Mouse (Mus musculus) heart, embryonic 14.5 days (tissue): ENCODE measurements around the gene H1fx. TPM values are rescaled to one million over a fixed set of nuclear protein-coding genes. Genes with fewer than 3 reads are reported as not detected.
A peak's percentile ranks its signal among the peaks of the same experiment; 100 is the strongest.

Source experiments
- ATAC-seq: fragments of 200-750 bp; cut with Nextera tagmentation; 2 replicates; pipeline ENCODE4 v1.8.0; 2017; ENCODE audit warnings: low read depth, moderate TSS enrichment; ENCODE audit not compliant: insufficient number of reproducible peaks, insufficient read depth, low FRiP score
- H3K27ac ChIP-seq, 2 experiments: fragments of 200-500 bp in 1 of 2; fragments of 300-500 bp in 1 of 2; sonication (generic) in 1 of 2; replicated peaks in 1 of 2; 2 replicates each; pipeline ENCODE4 v1.5.1; 2012 to 2014; ENCODE audit warnings: low read depth in 2 of 2, low read length in 2 of 2, control low read depth in 1 of 2, mild to moderate bottlenecking in 1 of 2, mixed read lengths in 1 of 2; ENCODE audit not compliant: control insufficient read depth in 1 of 2, insufficient read depth in 1 of 2
- H3K27me3 ChIP-seq: fragments of 300-500 bp; sonication (generic); 2 replicates; pipeline ENCODE4 v1.6.1; 2014; ENCODE audit warnings: mild to moderate bottlenecking, low read length, control low read depth; ENCODE audit not compliant: control insufficient read depth, insufficient read depth
- H3K36me3 ChIP-seq: fragments of 300-500 bp; sonication (generic); 2 replicates; pipeline ENCODE4 v1.6.1; 2014; ENCODE audit warnings: mild to moderate bottlenecking, control low read depth, low read length, mixed read lengths; ENCODE audit not compliant: control insufficient read depth, insufficient read depth
- H3K4me1 ChIP-seq, 2 experiments: fragments of 200-500 bp in 1 of 2; fragments of 300-500 bp in 1 of 2; sonication (generic) in 1 of 2; 2 replicates each; pipeline ENCODE4 v1.6.1; 2012 to 2014; ENCODE audit warnings: low read length in 2 of 2, control low read depth in 1 of 2, mixed read lengths in 1 of 2; ENCODE audit not compliant: control insufficient read depth in 2 of 2, insufficient read depth in 2 of 2
- H3K4me2 ChIP-seq: fragments of 300-500 bp; sonication (generic); 2 replicates; pipeline ENCODE4 v1.6.1; 2014; ENCODE audit warnings: mild to moderate bottlenecking, low read length
- H3K4me3 ChIP-seq, 2 experiments: fragments of 200-500 bp in 1 of 2; fragments of 300-500 bp in 1 of 2; sonication (generic) in 1 of 2; 2 replicates each; pipeline ENCODE4 v1.5.1; 2012 to 2014; ENCODE audit warnings: low read length in 2 of 2, mild to moderate bottlenecking in 2 of 2, control low read depth in 1 of 2, low read depth in 1 of 2, moderate library complexity in 1 of 2; ENCODE audit not compliant: control insufficient read depth in 1 of 2, insufficient read depth in 1 of 2
- H3K9ac ChIP-seq: fragments of 300-500 bp; sonication (generic); 2 replicates; pipeline ENCODE4 v1.6.1; 2014; ENCODE audit warnings: mild to moderate bottlenecking, low read length
- H3K9me3 ChIP-seq: fragments of 300-500 bp; sonication (generic); 2 replicates; pipeline ENCODE4 v1.6.1; 2016; ENCODE audit warnings: low read length, control low read depth; ENCODE audit not compliant: control insufficient read depth
- WGBS: fragments of 180-500 bp; shearing (Covaris S2); extraction: QIAGEN DNeasy Blood & Tissue Kit; methylation state at CpG from one replicate; pipeline ENCODE4 v1.1.7; 2014; 5-methylcytosine and 5-hydroxymethylcytosine counted together
- polyA plus RNA-seq: library from polyadenylated mRNA; unstranded; fragments of >200 nt; fragmentation: Nextera tagmentation; extraction: Ambion mirVana; gene quantifications from 2 replicates; pipeline ENCODE4 v1.2.1, GENCODE M21; 2014

The H1fx gene
- 22.0 and 33.0 TPM in 2 replicates for polyA plus RNA-seq

- WGBS, result under 1% methylated on average over 52 of the region's 55 CpGs
- H3K36me3 ChIP-seq, result peaks cover 18% of the 10 kb centered on the region
- peaks cover 6 to 8% of the 10 kb centered on the region in 2 experiments for H3K4me1 ChIP-seq
- H3K27ac ChIP-seq, result peak within 1 kb of the TSS in 1 of 2 experiments; percentile 63; a peak in 2 of 4 replicates
- H3K4me2 ChIP-seq, result peak within 1 kb of the TSS; percentile 93
- no peaks in the 10 kb centered on the region; the same call in 1 of the 2 replicates for H3K27me3 ChIP-seq
- H3K9me3 ChIP-seq, result no peaks in the 10 kb centered on the region
- ATAC-seq, result peak; percentile 84
- peak within 1 kb of the TSS; percentile 87 for H3K9ac ChIP-seq
- H3K4me3 ChIP-seq, result peak within 1 kb of the TSS; percentile 85 to 93
These were observed at the start of gene H1fx for GRCm38 (mm10) chr6:87981547-87982256. H1fx (minus strand) TSS chr6:87981637.

- Histone ChIP-seq H3K9me3 (no peaks in the 10 kb centered on the region), H3K9ac (no peak overlapping the region), H3K4me3 (no peak overlapping the region), H3K36me3 (peaks cover 31% of the 10 kb centered on the region), H3K27me3 (no peaks in the 10 kb centered on the region), H3K27ac (no peak overlapping the region), H3K4me2 (no peak overlapping the region), H3K4me1 (peaks cover 0 to 9% of the 10 kb centered on the region in 2 experiments; a peak in 1 of 4 replicates)
- WGBS, result 94% methylated on average over 2 of the region's 2 CpGs
- ATAC-seq, result no peak
These were observed 49.0 kb upstream of the H1fx start for GRCm38 (mm10) chr6:88030432-88030831.

DNA sequence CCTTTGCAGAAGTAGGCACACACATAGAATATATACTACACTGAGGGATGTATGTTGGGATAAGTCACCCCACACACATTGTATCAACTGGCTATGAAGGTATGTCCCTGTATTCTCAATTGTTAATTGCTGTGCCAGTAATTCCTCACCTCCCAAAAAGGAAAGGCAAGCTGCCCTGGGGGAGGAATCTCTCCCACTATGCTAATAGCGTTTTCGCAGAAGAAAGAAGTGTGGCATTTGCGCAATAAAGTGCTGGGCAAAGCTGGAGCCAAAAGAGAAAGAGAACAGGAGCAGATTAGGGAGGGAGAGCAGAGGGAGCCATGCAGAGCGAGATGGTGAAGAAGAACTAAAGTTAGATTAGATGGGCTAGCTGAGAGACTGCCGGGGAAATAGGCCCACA is 46.0 kb upstream of the H1fx start:
- Histone ChIP-seq H3K4me3 (no peak overlapping the region), H3K4me1 (0 out of 4 replicates have a peak, but pooled peaks cover 0 to 9% of the 10 kb centered on the region in 2 experiments), H3K27ac (no peak overlapping the region), H3K4me2 (no peak overlapping the region), H3K9ac (no peak overlapping the region), H3K9me3 (no peaks in the 10 kb centered on the region), H3K36me3 (peaks cover 43% of the 10 kb centered on the region), H3K27me3 (no peaks in the 10 kb centered on the region)
- no peak for ATAC-seq
- 78% methylated on average over 5 of the region's 5 CpGs for WGBS

- Histone ChIP-seq H3K27me3 (no peaks in the 10 kb centered on the region), H3K9ac (no peak overlapping the region), H3K4me1 (peaks cover 3 to 7% of the 10 kb centered on the region in 2 experiments; a peak in 3 of 4 replicates), H3K4me2 (no peak overlapping the region), H3K36me3 (peaks cover 26% of the 10 kb centered on the region), H3K27ac (no peak overlapping the region), H3K9me3 (no peaks in the 10 kb centered on the region), H3K4me3 (no peak overlapping the region)
- WGBS, result 89% methylated on average over 10 of the region's 10 CpGs
- ATAC-seq, result no peak
These were observed 42.0 kb upstream of the H1fx start for GRCm38 (mm10) chr6:88023316-88023890.

DNA sequence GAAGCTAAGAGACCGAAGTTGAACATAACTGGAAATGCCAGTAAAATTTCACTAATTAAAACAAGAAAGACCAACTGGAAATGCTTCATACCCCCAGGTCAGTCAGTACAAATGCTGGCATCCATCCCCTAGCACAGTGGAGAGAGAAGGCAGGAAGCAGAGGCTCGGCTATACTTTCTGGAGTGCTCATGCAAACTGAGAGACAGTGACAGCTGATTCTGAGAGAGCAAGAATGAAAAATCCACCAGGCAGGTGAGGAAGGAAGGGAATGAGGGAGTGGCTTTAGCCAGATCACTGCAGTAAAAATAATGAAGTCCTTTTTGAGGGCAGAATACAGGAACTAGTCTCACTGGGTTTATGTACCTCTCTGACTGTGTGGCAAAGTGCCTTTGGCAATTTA is 37.7 kb upstream of the H1fx start:
- H3K9me3 ChIP-seq, result no peaks in the 10 kb centered on the region
- no peaks in the 10 kb centered on the region for H3K27me3 ChIP-seq
- 0 out of 2 replicates have a peak, but pooled peaks cover 9% of the 10 kb centered on the region for H3K36me3 ChIP-seq
- 57% methylated on average over 2 of the region's 2 CpGs for WGBS
- no peak for ATAC-seq
- no peak overlapping the region for H3K9ac ChIP-seq
- H3K4me3 ChIP-seq, result no peak overlapping the region
- H3K27ac ChIP-seq, result no peak overlapping the region
- peaks cover 8 to 37% of the 10 kb centered on the region in 2 experiments for H3K4me1 ChIP-seq
- no peak overlapping the region for H3K4me2 ChIP-seq

GRCm38 (mm10) chr6:88017821-88018220 is 36.4 kb upstream of the H1fx start:
- WGBS, result 45% methylated on average over 4 of the region's 4 CpGs
- Histone ChIP-seq H3K4me1 (peaks cover 10 to 37% of the 10 kb centered on the region in 2 experiments), H3K36me3 (peaks cover 12% of the 10 kb centered on the region), H3K27me3 (no peaks in the 10 kb centered on the region), H3K9me3 (no peaks in the 10 kb centered on the region), H3K4me2 (no peak overlapping the region), H3K27ac (peak overlapping the region in 1 of 2 experiments; percentile 1; a peak in 1 of 4 replicates), H3K4me3 (no peak overlapping the region), H3K9ac (no peak overlapping the region)
- no peak for ATAC-seq

GRCm38 (mm10) chr6:88015797-88016196 is 34.4 kb upstream of the H1fx start:
- 31% methylated on average over 2 of the region's 2 CpGs for WGBS
- H3K4me1 ChIP-seq, result peaks cover 10 to 37% of the 10 kb centered on the region in 2 experiments

More at GRCm38 (mm10) chr6:88015797-88016196, 34.4 kb upstream of the H1fx start:
- Histone ChIP-seq H3K4me2 (no peak overlapping the region), H3K27ac (no peak overlapping the region), H3K27me3 (no peaks in the 10 kb centered on the region), H3K4me3 (no peak overlapping the region), H3K9me3 (no peaks in the 10 kb centered on the region), H3K36me3 (peaks cover 28% of the 10 kb centered on the region), H3K9ac (no peak overlapping the region)
- ATAC-seq, result no peak
